Mouse (Mus musculus) liver, postnatal 0 days (tissue): ENCODE results near the gene Myom1.
A peak's percentile ranks its signal among the peaks of the same experiment; 100 is the strongest.

Experiments used
- CTCF ChIP-seq: sonication (generic); IDR thresholded peaks from 2 replicates; pipeline ENCODE4 v1.5.1; 2016; ENCODE audit warnings: antibody characterized with exemption, low read depth
- EP300 ChIP-seq: IDR thresholded peaks from 2 replicates; pipeline ENCODE4 v1.6.1; 2016; ENCODE audit warnings: antibody characterized with exemption, low read depth, mild to moderate bottlenecking

GRCm38 (mm10) chr17:70977799-70978198 is 24.6 kb upstream of the Myom1 start:
- TF ChIP-seq CTCF (peak; percentile 49), EP300 (no peak)
